Mouse (Mus musculus): ENCODE measurements around the gene Npvf. TPM values are rescaled to one million over a fixed set of nuclear protein-coding genes. Genes with fewer than 3 reads are reported as not detected.
A peak's percentile ranks its signal among the peaks of the same experiment; 100 is the strongest.
"Not testable (repeated sequence)": the region's sequence is repeated elsewhere in the genome, so short reads cannot be mapped to it uniquely, and the experiment has no call there.

Gene Npvf
- polyA plus RNA-seq, 1 experiment = not detected

GRCm38 (mm10) chr6:50641898-50642297, 12.3 kb downstream of the Npvf start:
- Histone ChIP-seq H3K36me3 (ENCODE audit: control insufficient read depth, insufficient read depth, low read length) (no peaks in the 10 kb centered on the region), H3K27me3 (ENCODE audit: control insufficient read depth, insufficient read depth, low read length) (no peaks in the 10 kb centered on the region), H3K27ac (ENCODE audit: insufficient read depth, low read length) (no peak overlapping the region), H3K4me3 (ENCODE audit: extremely low read depth, insufficient read depth, insufficient read length) (no peak overlapping the region), H3K4me1 (ENCODE audit: control insufficient read depth, insufficient read depth, insufficient read length) (no peaks in the 10 kb centered on the region)
- TF ChIP-seq POLR2A (IDR thresholded peaks at IDR 0.05; ENCODE audit: low read depth, low read length) (no peak), CTCF (IDR thresholded peaks at IDR 0.05; ENCODE audit: extremely low read depth, insufficient read depth, insufficient read length, insufficient replicate concordance) (no peak)
- WGBS = 90% methylated on average over 5 of the region's 5 CpGs
- no peak for DNase-seq (ENCODE audit: low read depth in 1 of 2, low spot score in 2 of 2)

- H3K27ac ChIP-seq (ENCODE audit: insufficient read depth, low read length) = no peak overlapping the region
These were observed 13.9 kb downstream of the Npvf start for GRCm38 (mm10) chr6:50640377-50640776.

GRCm38 (mm10) chr6:50639656-50640055, 14.6 kb downstream of the Npvf start:
- no peak for TF ChIP-seq POLR2A (IDR thresholded peaks at IDR 0.05; ENCODE audit: low read depth, low read length)
- TF ChIP-seq CTCF (IDR thresholded peaks at IDR 0.05; ENCODE audit: extremely low read depth, insufficient read depth, insufficient read length, insufficient replicate concordance) = no peak
- Histone ChIP-seq H3K4me1 (ENCODE audit: control insufficient read depth, insufficient read depth, insufficient read length) (no peaks in the 10 kb centered on the region), H3K4me3 (ENCODE audit: extremely low read depth, insufficient read depth, insufficient read length) (no peak overlapping the region), H3K27ac (ENCODE audit: insufficient read depth, low read length) (no peak overlapping the region), H3K27me3 (ENCODE audit: control insufficient read depth, insufficient read depth, low read length) (no peaks in the 10 kb centered on the region), H3K36me3 (ENCODE audit: control insufficient read depth, insufficient read depth, low read length) (no peaks in the 10 kb centered on the region)
- WGBS = 54% methylated on average over 2 of the region's 2 CpGs
- no peak for DNase-seq (ENCODE audit: low read depth in 1 of 2, low spot score in 2 of 2)

More at GRCm38 (mm10) chr6:50640377-50640776, 13.9 kb downstream of the Npvf start:
- DNase-seq (ENCODE audit: low read depth in 1 of 2, low spot score in 2 of 2) = no peak
- Histone ChIP-seq H3K36me3 (ENCODE audit: control insufficient read depth, insufficient read depth, low read length) (no peaks in the 10 kb centered on the region), H3K27me3 (ENCODE audit: control insufficient read depth, insufficient read depth, low read length) (no peaks in the 10 kb centered on the region), H3K4me1 (ENCODE audit: control insufficient read depth, insufficient read depth, insufficient read length) (no peaks in the 10 kb centered on the region), H3K4me3 (ENCODE audit: extremely low read depth, insufficient read depth, insufficient read length) (no peak overlapping the region)
- WGBS = 48% methylated on average over 4 of the region's 4 CpGs
- no peak for TF ChIP-seq CTCF (IDR thresholded peaks at IDR 0.05; ENCODE audit: extremely low read depth, insufficient read depth, insufficient read length, insufficient replicate concordance)

GRCm38 (mm10) chr6:50626170-50626569, 28.1 kb downstream of the Npvf start:
- H3K4me1 ChIP-seq (ENCODE audit: control insufficient read depth, insufficient read depth, insufficient read length); H3K27me3 ChIP-seq (ENCODE audit: control insufficient read depth, insufficient read depth, low read length); H3K27ac ChIP-seq (ENCODE audit: insufficient read depth, low read length); DNase-seq (ENCODE audit: low read depth in 1 of 2, low spot score in 2 of 2); H3K36me3 ChIP-seq (ENCODE audit: control insufficient read depth, insufficient read depth, low read length); H3K4me3 ChIP-seq (ENCODE audit: extremely low read depth, insufficient read depth, insufficient read length): not testable (repeated sequence)
- 82% methylated on average over 2 of the region's 2 CpGs for WGBS

- 75% methylated on average over 1 of the region's 1 CpGs for WGBS
These were observed 36.0 kb downstream of the Npvf start for GRCm38 (mm10) chr6:50618273-50618672.

GRCm38 (mm10) chr6:50601620-50602019, 52.6 kb downstream of the Npvf start:
- 29% methylated on average over 4 of the region's 4 CpGs for WGBS
- TF ChIP-seq POLR2A (IDR thresholded peaks at IDR 0.05; ENCODE audit: low read depth, low read length) = no peak
- TF ChIP-seq CTCF (IDR thresholded peaks at IDR 0.05; ENCODE audit: extremely low read depth, insufficient read depth, insufficient read length, insufficient replicate concordance) = peak; percentile 73; the same call in 1 of the 2 replicates
- Histone ChIP-seq H3K36me3 (ENCODE audit: control insufficient read depth, insufficient read depth, low read length) (no peaks in the 10 kb centered on the region), H3K27me3 (ENCODE audit: control insufficient read depth, insufficient read depth, low read length) (no peaks in the 10 kb centered on the region), H3K4me3 (ENCODE audit: extremely low read depth, insufficient read depth, insufficient read length) (no peak overlapping the region), H3K4me1 (ENCODE audit: control insufficient read depth, insufficient read depth, insufficient read length) (no peaks in the 10 kb centered on the region), H3K27ac (ENCODE audit: insufficient read depth, low read length) (no peak overlapping the region)
- peak; percentile 40 to 57 for DNase-seq (ENCODE audit: low read depth in 1 of 2, low spot score in 2 of 2)

More at GRCm38 (mm10) chr6:50618273-50618672, 36.0 kb downstream of the Npvf start:
- H3K27me3 ChIP-seq (ENCODE audit: control insufficient read depth, insufficient read depth, low read length); H3K4me1 ChIP-seq (ENCODE audit: control insufficient read depth, insufficient read depth, insufficient read length); H3K36me3 ChIP-seq (ENCODE audit: control insufficient read depth, insufficient read depth, low read length); H3K27ac ChIP-seq (ENCODE audit: insufficient read depth, low read length); DNase-seq (ENCODE audit: low read depth in 1 of 2, low spot score in 2 of 2); H3K4me3 ChIP-seq (ENCODE audit: extremely low read depth, insufficient read depth, insufficient read length): not testable (repeated sequence)

Other genes starting within 250 kb of the Npvf start
- gene Osbpl3, start 198.2 kb downstream of the Npvf start, polyA plus RNA-seq (2012; rRNA removed) = 2.8 and 3.3 TPM in 2 replicates
- gene Cycs, start 87.9 kb downstream of the Npvf start, polyA plus RNA-seq (2012; rRNA removed) = 0.82 and 0.97 TPM in 2 replicates
- gene 4921507P07Rik, start 57.8 kb downstream of the Npvf start, polyA plus RNA-seq (2012; rRNA removed) = 0.05 and 0.08 TPM in 2 replicates